Mouse (Mus musculus): ENCODE data around the gene Atad3a. TPM values are rescaled to one million over a fixed set of nuclear protein-coding genes. Genes with fewer than 3 reads are reported as not detected.

Gene Atad3a
- total RNA-seq, 2 experiments from 2014 or later: 51.8 to 54.0 TPM

- DNase-seq: no peak
Observed at GRCm38 (mm10) chr4:155739152-155739551, 21.7 kb downstream of the Atad3a start.

- DNase-seq: no peak
Observed at GRCm38 (mm10) chr4:155738262-155738661, 22.6 kb downstream of the Atad3a start.

GRCm38 (mm10) chr4:155736421-155736820 lies 24.5 kb downstream of the Atad3a start:
- DNase-seq: no peak

GRCm38 (mm10) chr4:155735788-155736187 lies 25.1 kb downstream of the Atad3a start:
- DNase-seq: no peak

- peak; percentile 36 to 37 for DNase-seq
Observed at GRCm38 (mm10) chr4:155734951-155735702, 25.8 kb downstream of the Atad3a start.

- peak; percentile 90 for DNase-seq
Observed at GRCm38 (mm10) chr4:155734350-155734941, 26.4 kb downstream of the Atad3a start, which contains the start of gene Tmem240. Gene Tmem240 (plus strand): TSS chr4:155734800.

GRCm38 (mm10) chr4:155733267-155733666 lies 27.6 kb downstream of the Atad3a start:
- no peak for DNase-seq

GRCm38 (mm10) chr4:155727993-155728392 lies 32.9 kb downstream of the Atad3a start:
- DNase-seq: no peak

GRCm38 (mm10) chr4:155721668-155722083 lies 39.2 kb downstream of the Atad3a start:
- no peak for DNase-seq

GRCm38 (mm10) chr4:155710521-155711252 lies 50.2 kb downstream of the Atad3a start:
- DNase-seq: no peak

- no peak for DNase-seq
Observed at GRCm38 (mm10) chr4:155708988-155709387, 51.9 kb downstream of the Atad3a start.

- DNase-seq: no peak
Observed at GRCm38 (mm10) chr4:155708582-155708981, 52.3 kb downstream of the Atad3a start.

- DNase-seq: no peak
Observed at GRCm38 (mm10) chr4:155705592-155705929, 55.3 kb downstream of the Atad3a start.

GRCm38 (mm10) chr4:155704721-155705591 lies 55.9 kb downstream of the Atad3a start, which contains the start of gene Ssu72:
Gene Ssu72 (plus strand): TSS chr4:155704800.
- DNase-seq: peak; percentile 96 to 97

GRCm38 (mm10) chr4:155703425-155703929 lies 57.4 kb downstream of the Atad3a start:
- no peak for DNase-seq

GRCm38 (mm10) chr4:155700425-155700824 lies 60.5 kb downstream of the Atad3a start:
- no peak for DNase-seq

- DNase-seq: no peak
Observed at GRCm38 (mm10) chr4:155696261-155697255, 64.3 kb downstream of the Atad3a start.

GRCm38 (mm10) chr4:155695531-155696062 lies 65.3 kb downstream of the Atad3a start:
- DNase-seq: no peak

GRCm38 (mm10) chr4:155694482-155695401 lies 66.2 kb downstream of the Atad3a start:
- peak; percentile 75 to 81 for DNase-seq
